Mouse (Mus musculus) CD8-positive naive resting alpha-beta T cell, adult 2 months (primary cell): Measurements from ENCODE around the gene Stag1.
A peak's percentile ranks its signal among the peaks of the same experiment; 100 is the strongest.

ENCODE experiments used
- DNase-seq, 2 experiments: peaks; one replicate each; pipeline ENCODE4 v3.0.0; 2022; ENCODE audit warnings: low read depth in 2 of 2, low spot score in 2 of 2

Gene Stag1

DNA sequence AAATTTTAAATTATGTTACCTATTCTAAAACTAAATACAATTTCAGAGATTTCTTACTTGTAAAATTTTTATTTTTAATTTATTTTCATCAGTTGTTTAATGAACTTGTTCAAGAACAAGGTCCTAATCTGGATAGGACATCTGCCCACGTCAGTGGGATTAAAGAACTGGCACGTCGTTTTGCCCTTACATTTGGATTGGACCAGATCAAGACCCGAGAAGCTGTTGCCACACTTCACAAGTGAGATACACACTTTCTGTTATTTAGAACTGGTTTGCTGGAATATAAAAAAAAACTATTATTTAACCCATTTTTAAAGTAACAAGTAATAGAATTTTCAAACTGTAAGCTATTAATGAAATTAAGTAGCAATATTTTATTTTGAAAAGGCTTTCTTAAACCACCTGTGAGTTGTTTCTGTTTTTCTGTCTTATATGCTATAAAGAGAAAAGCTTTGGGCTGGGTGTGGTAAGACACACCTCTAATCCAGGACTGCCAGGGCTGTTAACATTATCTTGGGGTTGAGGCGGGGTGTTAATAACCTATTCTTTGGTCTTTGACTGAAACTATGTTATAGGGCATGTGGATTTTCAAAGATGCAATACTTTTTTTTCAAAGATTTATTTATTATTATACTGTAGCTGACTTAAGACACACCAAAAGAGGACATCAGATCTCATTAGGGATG, 347.2 kb downstream of the Stag1 start:
- DNase-seq: no peak

DNA sequence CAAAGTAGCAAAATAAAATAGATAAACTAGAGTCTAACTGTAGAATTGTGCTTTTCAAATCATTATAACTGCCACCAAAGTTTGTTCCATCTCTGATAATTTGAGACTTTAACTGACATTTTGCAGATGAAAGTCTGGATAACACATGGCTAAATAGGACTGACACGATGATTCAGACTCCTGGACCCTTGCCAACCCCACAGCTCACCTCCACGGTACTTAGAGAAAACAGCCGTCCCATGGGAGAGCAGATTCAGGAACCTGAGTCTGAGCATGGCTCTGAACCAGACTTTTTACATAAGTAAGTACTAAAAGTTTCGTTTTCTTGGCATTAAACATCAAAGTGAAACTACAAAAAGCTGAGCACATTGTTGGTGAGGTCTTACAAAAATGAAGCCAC, 353.9 kb downstream of the Stag1 start:
- DNase-seq: no peak

DNA sequence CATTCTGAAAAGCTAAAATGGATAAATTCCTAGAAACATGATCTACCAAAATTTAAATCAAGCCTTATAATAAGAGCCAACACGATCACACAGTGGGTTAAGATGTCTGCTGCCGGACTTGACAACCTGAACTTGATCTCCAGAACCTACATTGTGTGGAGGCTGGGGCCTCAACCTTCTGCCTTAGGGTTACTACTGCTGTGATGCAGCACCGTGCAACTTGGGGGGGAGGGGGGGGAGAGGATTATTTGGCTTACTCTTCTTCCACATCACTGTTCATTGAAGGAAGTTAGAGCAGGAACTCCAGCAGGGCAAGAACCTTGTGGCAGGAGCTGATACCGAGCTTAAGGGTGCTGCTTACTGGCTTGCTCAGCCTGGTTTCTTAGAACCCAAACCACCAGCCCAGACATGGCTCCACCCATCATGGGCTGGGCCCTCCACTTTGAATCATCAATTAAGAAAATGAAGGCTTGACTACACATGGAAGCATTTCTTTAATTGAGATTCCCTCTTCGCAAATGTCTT, 365.4 kb downstream of the Stag1 start:
- no peak for DNase-seq

DNA sequence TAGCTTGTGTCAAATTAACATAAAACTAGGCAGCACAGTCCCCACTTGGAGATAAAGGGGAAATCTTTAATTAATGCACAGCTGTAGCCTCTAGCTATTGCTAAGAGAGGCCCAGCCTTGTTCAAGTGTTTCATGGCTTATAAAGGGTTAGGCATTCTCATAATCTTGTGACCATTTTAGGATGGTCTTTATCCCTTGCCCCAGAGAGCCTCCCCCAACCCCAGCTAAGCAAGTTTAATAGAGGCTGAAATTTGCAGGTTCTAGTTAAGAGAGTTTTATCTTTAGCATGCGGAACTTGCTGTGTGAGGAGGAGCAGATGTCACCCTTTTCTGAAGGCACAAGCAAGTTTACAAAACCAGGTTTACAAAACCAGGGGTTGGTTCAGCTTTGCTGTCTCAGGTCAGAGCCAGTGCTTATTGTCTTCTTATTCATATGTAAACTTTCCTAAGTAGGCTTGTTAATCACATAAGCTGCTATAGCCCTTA, 365.9 kb downstream of the Stag1 start:
- no peak for DNase-seq

DNA sequence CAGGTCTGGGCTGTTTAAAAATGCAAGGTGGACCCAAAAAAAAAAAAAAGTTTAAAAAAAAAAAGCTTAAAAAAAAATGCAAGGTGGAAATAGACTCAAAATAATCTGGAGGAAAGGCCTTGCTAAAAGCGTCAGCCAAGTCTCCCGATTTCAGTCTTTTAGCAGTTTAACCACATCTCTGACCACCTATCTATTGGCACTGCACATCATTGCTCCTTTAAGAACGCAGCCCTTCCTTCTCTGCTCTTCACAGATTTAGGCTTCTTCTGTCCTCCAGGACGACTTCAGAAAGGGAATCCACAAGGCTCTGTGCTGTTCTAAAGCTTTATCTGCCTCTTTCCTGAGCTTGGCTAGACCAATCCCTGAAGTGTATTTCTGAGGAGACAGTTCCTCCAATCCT, 366.5 kb downstream of the Stag1 start:
- no peak for DNase-seq

DNA sequence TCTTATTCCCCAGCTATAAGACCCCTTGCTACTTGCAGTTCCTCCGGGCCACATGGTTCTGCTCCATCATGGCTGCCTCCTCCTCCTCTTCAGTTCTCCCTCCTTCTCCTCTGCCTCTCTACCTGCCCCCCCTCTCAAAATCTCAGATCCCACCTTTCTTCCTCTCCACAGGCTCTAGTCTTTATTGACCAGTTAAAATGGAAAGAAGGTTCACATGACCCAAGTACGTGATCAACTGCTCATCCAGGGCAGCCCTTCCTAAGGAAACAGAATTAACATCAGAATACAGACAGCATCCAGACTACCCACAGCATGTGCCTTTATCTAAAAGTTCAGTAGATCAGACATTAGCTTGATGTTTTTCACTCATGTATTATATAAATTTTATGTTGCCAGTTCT, 371.9 kb downstream of the Stag1 start:
- no peak for DNase-seq

DNA sequence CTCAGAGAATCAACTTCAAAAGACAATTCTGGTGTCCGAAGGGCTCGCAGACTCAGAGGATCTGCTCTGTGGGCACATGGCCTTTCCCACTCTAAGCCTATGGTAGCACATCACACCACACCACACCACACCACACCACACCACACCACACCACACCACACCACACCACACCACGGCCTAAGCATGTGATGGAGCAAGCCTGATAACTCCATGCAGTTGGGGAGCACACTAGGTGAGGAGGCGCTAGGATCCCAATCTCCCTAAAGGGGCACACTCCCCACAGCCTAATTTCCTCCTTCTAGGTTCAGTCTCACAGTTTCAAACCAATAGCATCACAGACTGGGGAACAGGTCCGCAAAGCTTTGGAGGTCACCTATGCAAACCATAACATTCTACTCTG, 381.1 kb downstream of the Stag1 start:
- DNase-seq: no peak

DNA sequence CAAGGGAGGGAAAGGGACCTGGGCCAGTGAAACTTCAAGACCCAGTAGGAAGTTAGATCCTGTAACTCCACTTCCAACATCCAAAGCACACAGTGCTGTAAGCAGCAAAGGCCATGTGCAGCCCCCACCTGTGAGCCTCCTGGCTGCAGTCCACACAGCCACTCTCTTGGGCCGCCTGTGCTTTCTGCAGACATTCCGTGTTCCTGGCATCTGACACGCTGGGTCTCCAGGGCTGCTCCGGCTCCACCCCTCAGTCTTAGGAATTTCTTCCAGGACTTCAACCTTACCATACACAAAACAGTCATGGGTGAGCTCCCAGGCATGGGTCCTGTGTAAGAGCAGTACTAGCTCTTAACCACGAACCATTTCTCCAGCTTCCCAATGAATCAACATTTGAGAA, 381.7 kb downstream of the Stag1 start:
- DNase-seq: no peak

DNA sequence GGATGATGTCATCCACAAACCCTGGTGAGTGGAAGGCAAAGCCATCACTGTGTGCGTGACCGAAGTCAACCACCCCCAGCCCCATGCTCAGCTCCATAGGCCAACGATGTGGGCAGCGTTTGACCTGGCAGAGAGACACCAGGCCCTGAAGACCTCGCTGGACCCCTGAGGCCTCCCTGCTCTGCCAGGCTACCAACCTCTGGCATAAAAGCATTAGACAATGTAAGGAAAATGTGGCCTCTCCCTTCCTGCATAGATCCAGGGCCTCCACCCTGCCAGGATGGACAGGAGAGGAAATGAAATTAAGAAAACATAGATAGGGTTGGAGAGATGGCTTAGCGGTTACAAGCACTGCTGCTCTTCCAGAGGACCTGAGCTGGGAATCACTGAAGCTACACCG, 385.2 kb downstream of the Stag1 start:
- DNase-seq: no peak

DNA sequence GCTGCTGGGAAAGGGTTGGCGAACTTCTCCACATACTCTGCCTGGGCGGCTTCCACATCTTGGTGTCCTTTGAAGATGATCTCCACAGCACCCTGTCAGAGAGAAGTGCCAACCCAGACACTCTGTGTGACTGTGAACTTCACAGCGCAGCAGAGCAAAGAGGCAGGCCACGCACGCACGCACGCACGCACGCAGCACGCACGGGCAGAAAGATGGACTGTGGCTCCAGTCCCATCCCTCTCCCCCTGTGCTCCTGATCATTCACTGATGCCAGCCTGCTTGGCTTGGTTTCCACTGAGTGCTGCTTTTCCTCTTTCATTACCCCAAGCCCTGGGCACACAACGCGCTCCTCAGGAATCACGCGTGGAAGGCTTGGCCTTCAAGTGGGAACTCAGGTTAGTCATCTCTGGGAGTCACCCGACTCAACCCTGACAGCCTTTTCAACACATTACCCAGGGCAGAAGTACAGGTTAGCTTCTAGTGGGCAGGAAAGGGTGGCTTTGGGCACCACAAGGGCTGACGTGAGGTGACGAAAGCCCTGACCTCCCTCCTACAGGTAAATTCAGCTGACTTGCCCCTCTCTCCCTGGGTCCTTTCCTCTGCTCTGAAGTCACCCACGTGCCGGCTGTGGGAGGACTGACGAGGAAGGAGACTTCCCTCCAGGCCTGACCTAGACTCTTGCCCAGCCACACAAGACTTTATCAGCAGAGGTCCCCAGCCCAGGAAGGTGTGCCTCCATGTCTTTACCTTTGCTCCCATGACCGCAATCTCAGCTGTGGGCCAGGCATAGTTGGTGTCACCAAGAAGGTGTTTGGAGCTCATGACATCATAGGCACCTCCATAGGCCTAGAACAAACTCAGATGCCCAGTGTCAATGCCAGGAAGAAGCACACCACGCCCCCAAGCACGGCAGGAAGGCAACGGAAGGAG, 387.0 kb downstream of the Stag1 start:
- DNase-seq: no peak

DNA sequence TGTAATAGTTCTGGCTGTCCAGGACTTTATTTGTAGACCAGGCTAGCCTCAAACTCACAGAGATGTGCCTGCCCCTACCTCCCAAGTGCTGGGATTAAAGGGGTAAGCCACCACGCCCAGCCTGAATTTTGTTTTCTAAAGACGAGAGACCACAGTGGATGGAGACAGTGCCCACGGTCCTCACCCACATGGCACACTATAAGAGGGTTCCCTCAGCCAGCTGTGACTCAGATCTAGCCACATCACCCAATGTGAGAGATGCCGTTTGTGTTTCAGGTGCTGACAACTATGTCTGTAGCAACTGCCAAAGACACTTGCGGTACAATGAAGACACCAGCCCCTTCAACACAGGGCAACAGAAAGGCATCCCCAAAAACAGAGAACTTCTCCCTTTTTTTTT, 389.4 kb downstream of the Stag1 start:
- DNase-seq: no peak

DNA sequence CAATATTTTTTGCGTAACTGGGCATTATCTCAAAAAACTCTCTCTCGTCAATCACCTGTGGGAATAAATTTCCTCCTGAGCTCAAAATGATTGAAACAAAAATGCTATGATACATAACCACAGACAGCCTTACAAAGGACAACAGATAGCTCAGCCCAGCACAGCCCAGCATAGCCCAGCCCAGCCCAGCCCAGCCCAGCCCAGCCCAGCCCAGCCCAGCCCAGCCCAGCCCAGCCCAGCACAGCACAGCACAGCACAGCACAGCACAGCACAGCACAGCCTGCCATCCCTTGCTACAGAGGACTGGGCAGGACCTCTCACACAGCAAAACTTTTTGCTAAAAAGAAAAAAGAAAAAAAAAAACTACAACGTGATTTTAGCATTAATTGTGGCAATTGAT, 390.3 kb downstream of the Stag1 start:
- no peak for DNase-seq

DNA sequence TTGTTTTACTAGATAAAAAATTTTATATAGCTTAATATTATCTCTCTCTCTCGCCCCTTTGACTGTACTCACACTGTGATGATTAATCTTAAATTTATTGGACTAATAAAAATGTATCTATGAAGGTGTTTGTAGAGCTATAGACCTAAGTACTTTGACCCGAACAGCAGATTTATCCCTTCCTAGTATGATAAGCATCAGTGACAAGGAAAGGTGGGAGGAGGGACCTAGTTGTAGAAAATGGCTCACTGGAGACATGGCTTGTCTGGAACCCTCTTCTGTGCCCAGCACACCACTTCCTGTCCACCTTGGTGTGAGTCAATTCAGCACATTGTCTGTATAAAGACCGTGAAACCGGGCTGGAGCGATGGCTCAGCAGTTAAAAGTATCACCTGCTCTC, 393.0 kb downstream of the Stag1 start:
- no peak for DNase-seq

DNA sequence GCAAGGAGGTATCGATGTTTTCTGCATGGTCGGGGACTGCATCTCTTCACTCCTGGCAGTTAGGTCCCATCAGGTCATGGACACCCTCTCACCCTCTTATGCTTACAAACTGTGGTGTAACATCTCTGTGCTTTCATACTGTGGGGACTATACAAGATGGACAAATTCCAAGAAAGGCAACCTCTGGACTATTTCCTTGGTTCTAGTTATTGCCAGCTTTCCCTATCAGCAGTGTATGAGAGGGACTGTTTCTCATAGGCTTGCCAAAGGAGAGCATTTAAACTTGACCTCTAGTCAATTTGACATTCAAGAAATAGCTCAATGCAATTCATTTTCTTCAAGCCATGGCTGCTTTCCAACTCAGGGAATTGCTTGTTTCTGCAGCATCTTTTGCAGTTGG, 393.7 kb downstream of the Stag1 start:
- DNase-seq: no peak

DNA sequence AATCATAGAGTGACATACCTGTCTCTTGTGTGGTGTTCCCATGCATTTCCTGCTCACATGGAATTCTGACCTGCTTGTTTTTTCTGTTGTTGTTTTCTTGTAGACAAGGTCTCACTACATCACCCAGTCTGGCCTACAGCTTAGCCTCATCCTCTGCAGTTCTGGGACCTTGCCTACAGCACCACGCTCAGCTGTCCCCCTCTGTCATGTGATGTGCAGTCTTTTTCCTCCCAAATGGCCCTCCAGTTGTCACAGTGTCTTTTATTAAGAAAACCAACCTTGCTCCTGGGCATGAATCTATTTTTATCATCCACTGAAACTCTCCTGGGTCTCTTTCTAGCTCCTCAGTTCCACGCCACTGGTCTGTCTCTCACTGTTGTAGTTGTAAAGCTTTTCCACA, 394.6 kb downstream of the Stag1 start:
- no peak for DNase-seq

DNA sequence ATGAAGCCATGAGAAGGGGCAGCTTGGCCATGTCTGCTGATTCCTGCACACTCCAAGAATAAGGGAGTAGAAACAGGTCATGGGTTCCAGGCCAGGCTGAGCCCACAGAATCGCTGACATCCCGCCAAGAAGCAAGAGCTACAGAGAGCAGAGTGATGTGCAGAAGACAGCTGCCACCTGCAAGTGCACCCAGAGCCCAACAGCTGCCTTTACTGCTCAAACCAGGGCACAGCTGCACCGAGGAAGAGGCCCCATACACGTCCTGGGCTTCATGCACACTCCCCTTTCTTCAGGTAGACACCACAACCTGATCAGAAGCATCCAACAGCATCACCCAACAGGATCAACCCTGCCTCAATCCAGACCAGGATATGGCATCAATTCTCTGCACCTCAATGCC, 396.3 kb downstream of the Stag1 start:
- no peak for DNase-seq

DNA sequence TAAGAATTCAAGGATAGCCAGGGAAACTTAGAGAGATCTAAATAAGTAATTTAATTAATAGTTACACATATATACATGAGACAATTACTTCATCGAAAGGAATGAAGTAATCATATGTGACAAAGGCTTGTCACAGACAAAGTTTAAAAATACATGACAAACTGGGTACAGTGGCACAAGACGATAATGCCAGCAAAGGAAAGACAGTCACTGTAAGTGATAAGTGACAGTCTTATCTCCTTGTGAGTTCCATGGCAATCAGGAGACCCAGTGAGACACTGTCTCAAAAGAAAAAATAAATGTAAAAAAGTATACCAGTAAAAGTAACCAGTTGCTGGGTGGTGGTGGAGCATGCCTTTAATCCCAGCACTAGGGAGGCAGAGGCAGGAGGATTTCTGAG, 399.5 kb downstream of the Stag1 start:
- DNase-seq: no peak

DNA sequence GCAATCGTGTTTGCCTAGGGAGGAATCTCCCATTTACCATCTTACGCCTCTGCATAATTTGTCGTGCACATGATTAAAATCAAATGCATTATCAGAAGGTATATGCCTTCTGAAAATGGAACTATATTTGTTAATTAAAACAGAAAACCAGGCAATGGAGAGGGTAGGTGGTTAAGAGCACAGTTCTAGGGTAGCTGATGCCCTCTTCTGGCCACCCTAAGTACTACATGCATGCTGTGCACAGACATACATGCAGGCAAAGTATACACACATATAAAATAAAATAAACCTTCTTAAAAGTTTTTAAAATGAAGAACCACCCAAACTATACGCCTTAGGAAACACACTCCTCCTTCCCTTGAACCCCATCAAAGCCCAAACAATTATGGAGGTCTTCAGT, 404.5 kb downstream of the Stag1 start:
- peak in 1 of 2 experiments; percentile 8 for DNase-seq

DNA sequence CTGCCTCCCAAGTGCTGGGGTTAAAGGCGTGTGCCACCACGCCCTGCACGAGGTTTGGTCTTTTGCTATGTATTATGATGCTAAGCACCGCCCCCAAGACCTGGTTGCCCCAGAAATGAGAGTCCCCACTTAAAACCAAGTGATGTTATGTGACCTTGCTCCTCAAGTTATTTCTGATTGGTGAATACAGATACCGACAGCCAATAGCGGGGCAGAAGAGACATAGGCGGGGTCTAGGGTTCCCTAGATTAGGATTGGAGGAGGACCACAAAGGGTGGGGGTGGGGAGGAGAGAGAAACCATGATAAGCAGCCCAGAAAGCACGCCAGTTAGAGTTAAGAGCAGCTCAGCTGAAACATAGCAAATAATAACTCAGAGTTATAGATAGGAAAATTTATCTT, 405.2 kb downstream of the Stag1 start:
- DNase-seq: no peak

DNA sequence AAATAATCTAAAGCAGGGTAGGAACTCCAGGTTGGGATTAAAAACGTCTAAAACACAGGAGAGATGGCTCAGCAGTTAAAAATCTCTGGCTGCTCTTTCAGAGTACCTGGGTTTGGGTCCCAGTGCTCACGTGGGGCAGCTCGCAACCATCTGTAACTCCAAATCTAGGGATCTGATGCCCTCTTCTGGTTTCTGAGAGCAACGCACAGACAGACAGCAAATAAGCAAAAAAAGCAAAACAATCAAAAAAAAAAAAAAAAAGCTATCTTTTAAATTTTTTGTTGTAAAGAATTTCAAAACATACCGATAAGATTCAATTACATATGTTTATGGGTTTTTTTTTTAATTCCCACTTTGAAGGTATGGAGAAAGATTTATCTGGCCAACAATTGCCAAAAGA, 405.7 kb downstream of the Stag1 start:
- DNase-seq: no peak

DNA sequence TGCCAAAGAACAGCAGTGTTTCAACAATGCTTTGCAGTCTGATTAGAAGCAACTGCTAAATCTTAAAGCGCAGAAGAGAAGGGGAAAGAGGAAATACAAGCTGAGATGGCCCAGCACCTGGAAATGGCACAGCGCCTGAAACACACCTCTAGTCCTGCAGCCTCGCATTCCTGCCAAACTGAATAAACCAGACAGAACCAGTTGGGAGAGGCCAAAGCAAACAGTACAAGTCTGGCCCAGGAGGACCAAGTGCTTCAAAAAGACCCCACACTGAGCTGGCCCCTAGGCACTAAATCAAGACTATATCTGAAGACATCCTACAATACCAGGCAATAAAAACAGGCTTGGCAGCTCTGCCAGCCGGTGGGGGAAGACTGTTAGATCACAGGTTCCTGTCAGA, 408.3 kb downstream of the Stag1 start:
- no peak for DNase-seq
